Mouse (Mus musculus) MEL (cell line): Measurements from ENCODE around the gene Tgm5.
"Not testable (repeated sequence)": the region's sequence is repeated elsewhere in the genome, so short reads cannot be mapped to it uniquely, and the experiment has no call there.

ENCODE experiments used
- CTCF ChIP-seq, 3 experiments: IDR thresholded peaks in 2 of 3; conservative IDR thresholded peaks in 1 of 3; 2 replicates each; pipeline ENCODE4 v1.5.1; 2011 to 2012; ENCODE audit warnings: low read length in 3 of 3, low read depth in 2 of 3, mild to moderate bottlenecking in 2 of 3, improper control_type of control experiment in 1 of 3, inconsistent platforms in 1 of 3, mixed read lengths in 1 of 3, moderate library complexity in 1 of 3; ENCODE audit not compliant: control insufficient read depth in 1 of 3, insufficient read depth in 1 of 3, poor library complexity in 1 of 3, severe bottlenecking in 1 of 3
- ETS1 ChIP-seq: IDR thresholded peaks from 2 replicates; pipeline ENCODE4 v1.6.1; 2012; ENCODE audit warnings: low read depth, mild to moderate bottlenecking, inconsistent platforms, low read length, improper control_type of control experiment, moderate library complexity
- KAT2A ChIP-seq: conservative IDR thresholded peaks from 2 replicates; pipeline ENCODE4 v1.6.1; 2012; ENCODE audit warnings: low read depth, low read length, improper control_type of control experiment, inconsistent platforms
- POLR2A ChIP-seq, 2 experiments: IDR thresholded peaks; 2 replicates each; pipeline ENCODE4 v1.6.1; 2011 to 2012; ENCODE audit warnings: low read length in 2 of 2, mild to moderate bottlenecking in 2 of 2, control low read depth in 1 of 2, improper control_type of control experiment in 1 of 2, low read depth in 1 of 2, moderate library complexity in 1 of 2; ENCODE audit not compliant: control insufficient read depth in 1 of 2, insufficient read depth in 1 of 2, poor library complexity in 1 of 2
- ZNF384 ChIP-seq: IDR thresholded peaks from 2 replicates; pipeline ENCODE4 v1.6.1; 2012; ENCODE audit warnings: low read depth, mild to moderate bottlenecking, inconsistent platforms, low read length, improper control_type of control experiment

DNA sequence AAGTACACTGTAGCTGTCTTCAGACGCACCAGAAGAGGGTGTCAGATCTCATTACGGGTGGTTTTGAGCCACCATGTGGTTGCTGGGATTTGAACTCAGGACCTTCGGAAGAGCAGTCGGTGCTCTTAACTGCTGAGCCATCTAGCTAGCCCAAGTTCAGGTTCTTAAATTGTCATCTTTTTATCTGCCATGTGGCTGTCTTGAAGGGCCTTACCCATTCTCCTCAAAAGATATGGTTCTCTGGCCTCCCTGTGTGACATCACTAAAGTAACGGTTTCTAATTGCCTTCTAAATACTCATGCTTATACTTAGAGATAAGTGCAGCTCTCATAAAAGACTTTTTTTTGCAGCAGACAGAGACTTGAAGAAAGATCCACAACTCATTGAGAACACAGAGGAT lies 40.7 kb upstream of the Tgm5 start:
- not testable (repeated sequence) for TF ChIP-seq CTCF (IDR thresholded peaks at IDR 0.05 in 2 of 3, conservative IDR thresholded peaks at IDR 0.05 in 1 of 3; ENCODE audit: control insufficient read depth in 1 of 3, insufficient read depth in 1 of 3, low read depth in 2 of 3, low read length in 3 of 3, poor library complexity in 1 of 3, severe bottlenecking in 1 of 3); ZNF384; ETS1; KAT2A; POLR2A (IDR thresholded peaks at IDR 0.05; ENCODE audit: control insufficient read depth in 1 of 2, insufficient read depth in 1 of 2, low read depth in 1 of 2, low read length in 2 of 2, poor library complexity in 1 of 2)
